Mouse (Mus musculus): ENCODE measurements around the gene Gm15294.

GRCm38 (mm10) chrX:141884336-141885048 is 9.5 kb upstream of the Gm15294 start:
- TF ChIP-seq CTCF (conservative IDR thresholded peaks at IDR 0.05; ENCODE audit: low read length) (no peak), POU5F1 (IDR thresholded peaks at IDR 0.05; ENCODE audit: borderline replicate concordance, low read length) (no peak)
